Mouse (Mus musculus) activated CD4-positive, CD25-positive, alpha-beta regulatory T cell, adult 9 weeks (primary cell): Measurements from ENCODE around the gene Cutc. TPM values are rescaled to one million over a fixed set of nuclear protein-coding genes. Genes with fewer than 3 reads are reported as not detected.

Experiments used
- polyA plus RNA-seq: library from polyadenylated mRNA; unstranded; fragments of 100-300 nt; shearing (Covaris generic); gene quantifications from one replicate; pipeline ENCODE4 v1.2.1, GENCODE M21; 2017

Cutc gene
- polyA plus RNA-seq, result 13.1 TPM

GRCm38 (mm10) chr19:43752489-43753225 is at the start of gene Cutc, which contains the start of gene Cox15:
Gene Cutc, plus strand, starts transcription at chr19:43752996.
Gene Cox15, minus strand, starts transcription at chr19:43753000.

GRCm38 (mm10) chr19:43781980-43782379 is 29.2 kb downstream of the Cutc start, which contains the start of gene Abcc2:
Gene Abcc2, plus strand, starts transcription at chr19:43782192.

Other genes starting within 250 kb of the Cutc start
- gene Got1, start 228.4 kb upstream of the Cutc start, polyA plus RNA-seq, result 55.5 TPM
- not detected for gene Nkx2-3, start 140.7 kb upstream of the Cutc start, polyA plus RNA-seq
- gene Slc25a28, start 78.1 kb upstream of the Cutc start, polyA plus RNA-seq, result 5.1 TPM
- 5.1 TPM for gene Entpd7, start 63.3 kb upstream of the Cutc start, polyA plus RNA-seq
- gene Cox15, start within 50 bp of the Cutc start, polyA plus RNA-seq, result 38.1 TPM
- not detected for gene Abcc2, start 29.2 kb downstream of the Cutc start, polyA plus RNA-seq
- 7.9 TPM for gene Dnmbp, start 187.2 kb downstream of the Cutc start, polyA plus RNA-seq
- not detected for gene Cpn1, start 233.6 kb downstream of the Cutc start, polyA plus RNA-seq